Mouse (Mus musculus) thymus, postnatal 25 days (tissue): ENCODE results near the gene Ppef2.

Experiments used
- DNase-seq: peaks from one replicate; pipeline ENCODE4 v3.0.0; 2022

Gene Ppef2

GRCm38 (mm10) chr5:92256218-92256617, at the start of gene Ppef2:
Gene Ppef2, minus strand, starts transcription at chr5:92256278.
- DNase-seq, result no peak

- DNase-seq, result no peak
These were observed 48.2 kb upstream of the Ppef2 start for GRCm38 (mm10) chr5:92304291-92304690.

- DNase-seq, result no peak
These were observed 46.2 kb upstream of the Ppef2 start for GRCm38 (mm10) chr5:92302149-92302840.

DNA sequence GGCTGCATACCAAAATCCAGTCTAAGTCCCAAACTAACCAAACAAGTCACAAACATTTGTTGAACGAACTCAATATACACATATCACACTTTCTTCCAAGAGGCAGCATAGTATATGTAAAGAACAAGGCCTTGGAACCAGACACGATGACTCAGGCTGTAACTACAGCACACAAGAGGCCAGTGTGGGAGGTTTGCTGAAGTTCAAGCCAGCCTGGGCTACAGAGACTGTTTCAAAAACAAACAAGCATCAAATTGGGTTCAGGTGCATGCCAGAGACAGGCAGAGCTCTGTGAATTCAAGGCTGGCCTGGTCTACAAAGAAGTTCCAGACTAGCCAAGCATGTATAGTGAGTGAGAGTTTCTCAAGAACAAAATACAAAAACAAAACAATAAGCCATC, 38.4 kb upstream of the Ppef2 start:
- DNase-seq, result no peak

DNA sequence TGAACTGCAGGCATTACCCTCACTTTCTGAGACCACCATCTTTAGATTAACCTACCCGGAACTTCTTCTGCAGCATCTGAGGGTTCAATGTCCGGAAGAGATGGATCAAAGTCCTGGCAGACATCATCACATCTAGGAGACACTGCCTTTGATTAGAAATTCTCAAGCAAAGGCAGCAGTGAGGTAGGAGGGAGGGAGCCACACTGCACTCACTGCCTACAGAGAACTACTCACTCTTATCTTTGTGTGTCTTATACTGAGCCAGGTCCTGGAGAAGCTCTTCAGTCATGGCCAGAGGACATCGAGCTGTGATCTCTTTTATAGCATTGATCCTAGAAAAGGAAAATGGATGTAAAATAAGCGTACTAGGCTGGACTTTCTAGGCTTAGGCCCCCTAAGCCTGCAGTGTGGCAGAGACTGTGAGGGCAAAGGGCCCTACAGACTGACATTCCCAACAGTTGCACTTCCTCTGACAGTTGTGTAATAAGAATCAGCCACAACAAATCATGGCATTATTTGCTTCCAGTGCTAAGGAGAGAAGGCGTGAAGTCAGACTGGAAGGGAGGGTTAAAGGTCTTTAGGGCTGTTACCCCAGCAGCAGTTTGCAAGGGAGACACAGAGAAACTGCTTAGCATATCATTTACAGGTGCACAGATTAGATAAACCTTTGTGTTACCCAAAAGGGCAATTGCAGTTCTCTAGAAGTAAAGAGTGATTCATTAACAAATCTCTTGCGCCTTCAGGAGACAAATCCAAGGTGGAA, 35.8 kb upstream of the Ppef2 start:
- no peak for DNase-seq

GRCm38 (mm10) chr5:92287840-92288239, 31.8 kb upstream of the Ppef2 start:
- DNase-seq, result no peak

- no peak for DNase-seq
These were observed 27.0 kb upstream of the Ppef2 start for GRCm38 (mm10) chr5:92283107-92283506.

GRCm38 (mm10) chr5:92282571-92282970, 26.5 kb upstream of the Ppef2 start:
- DNase-seq, result no peak

DNA sequence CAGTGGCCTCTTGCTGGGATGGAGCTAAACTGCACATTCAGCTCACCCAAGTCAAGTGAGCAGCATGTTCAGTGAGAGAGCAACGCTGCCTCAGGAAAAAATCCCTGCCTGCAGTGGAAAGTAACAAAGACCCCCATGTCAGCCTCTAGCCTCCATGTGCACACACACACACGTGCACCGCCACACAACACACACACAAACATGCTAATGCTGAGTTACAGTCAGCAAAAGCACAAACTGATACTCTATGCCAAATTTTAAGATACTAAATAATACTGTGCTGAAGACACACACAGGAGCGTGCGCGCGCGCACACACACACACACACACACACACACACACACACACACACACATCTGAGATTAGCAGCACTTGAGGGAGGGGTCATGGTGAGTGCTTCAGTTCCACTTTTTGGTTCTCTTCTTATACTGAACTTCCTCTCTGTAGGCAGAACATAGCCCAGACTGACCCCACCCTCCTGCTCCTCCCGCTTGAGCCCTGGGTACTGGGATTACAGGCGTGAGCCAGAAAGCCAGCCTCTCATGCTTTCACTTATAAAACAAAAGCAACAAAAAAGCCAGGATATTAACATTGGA, 23.0 kb upstream of the Ppef2 start:
- DNase-seq, result no peak

- DNase-seq, result peak; percentile 80
These were observed 21.6 kb upstream of the Ppef2 start, which contains the start of gene Naaa for GRCm38 (mm10) chr5:92277437-92278394. Gene Naaa, minus strand, starts transcription at chr5:92278170.

GRCm38 (mm10) chr5:92270496-92270895, 14.4 kb upstream of the Ppef2 start:
- no peak for DNase-seq

- no peak for DNase-seq
These were observed 7.8 kb upstream of the Ppef2 start for GRCm38 (mm10) chr5:92263761-92264359.

- DNase-seq, result no peak
These were observed 6.6 kb upstream of the Ppef2 start for GRCm38 (mm10) chr5:92262646-92263045.

GRCm38 (mm10) chr5:92254476-92254875, 1.6 kb downstream of the Ppef2 start:
- DNase-seq, result no peak

- no peak for DNase-seq
These were observed 3.2 kb downstream of the Ppef2 start for GRCm38 (mm10) chr5:92252797-92253343.

GRCm38 (mm10) chr5:92252031-92252430, 4.0 kb downstream of the Ppef2 start:
- no peak for DNase-seq

DNA sequence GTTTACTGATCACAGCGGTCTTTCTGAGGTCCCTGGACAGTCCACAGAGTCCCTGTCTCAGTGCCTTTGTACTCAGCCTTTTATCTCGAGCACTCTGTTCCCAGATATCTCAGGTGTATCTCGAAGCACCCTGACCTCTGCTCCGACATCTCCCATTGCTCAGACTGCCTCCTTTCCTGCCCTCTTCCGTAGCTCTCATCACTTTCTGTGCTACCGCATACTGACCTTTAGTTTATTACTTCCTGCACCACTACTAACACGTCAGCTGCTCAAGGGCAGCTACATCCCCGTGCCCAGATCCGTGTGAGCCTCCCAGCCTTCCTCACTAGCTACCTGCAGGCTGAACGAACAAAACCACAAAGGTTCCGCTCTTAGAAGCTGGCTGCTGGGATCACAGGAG, 7.5 kb downstream of the Ppef2 start:
- no peak for DNase-seq

DNA sequence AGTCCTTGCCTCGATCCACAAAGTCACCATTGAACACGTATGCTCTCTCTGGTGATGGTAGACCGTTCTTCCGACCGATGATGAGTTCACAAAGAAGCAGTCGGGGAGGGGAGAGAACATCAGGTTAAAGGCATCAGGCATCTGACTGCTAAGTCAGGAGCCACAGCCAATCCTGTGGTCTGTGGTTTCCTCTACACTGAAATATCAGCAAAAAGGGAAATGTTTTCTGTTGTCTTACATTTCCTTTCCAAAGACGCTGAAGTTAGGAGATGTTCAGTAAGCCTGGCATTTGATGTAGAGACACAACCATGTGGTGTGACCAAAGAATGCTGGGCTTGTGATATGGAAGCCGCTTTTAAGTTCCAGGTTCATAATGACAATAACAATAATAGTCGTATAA, 10.6 kb downstream of the Ppef2 start:
- DNase-seq, result peak; percentile 55

GRCm38 (mm10) chr5:92244900-92245299, 11.2 kb downstream of the Ppef2 start:
- no peak for DNase-seq

DNA sequence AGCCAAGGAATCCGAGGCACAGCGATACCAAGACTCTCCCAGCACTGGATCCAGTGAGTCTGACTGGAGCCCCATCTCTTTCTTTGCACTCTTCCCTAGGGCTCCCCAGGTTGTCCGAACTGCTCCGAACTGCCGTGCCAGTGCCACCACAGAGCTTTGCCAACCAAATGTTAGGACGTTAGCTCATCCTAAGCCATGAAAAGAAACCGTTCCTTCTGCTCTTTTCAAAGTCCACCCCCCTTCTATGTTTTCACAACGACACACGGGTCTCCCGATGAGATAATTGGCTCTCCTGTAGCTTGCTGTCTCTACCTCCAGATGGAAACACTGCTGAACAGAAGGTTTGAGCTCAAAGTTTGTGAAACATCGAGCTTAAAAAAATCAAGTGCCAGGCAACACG, 15.3 kb downstream of the Ppef2 start:
- no peak for DNase-seq

GRCm38 (mm10) chr5:92239333-92240232, 16.5 kb downstream of the Ppef2 start:
- DNase-seq, result peak; percentile 66
